Mouse (Mus musculus): ENCODE measurements at regions not wholly inside any gene's neighbourhood (a gene's known extent, or its start where the extent isn't known, plus 50 kb on each side); places are given as distances from the start of the nearest gene placed in this dataset.

DNA sequence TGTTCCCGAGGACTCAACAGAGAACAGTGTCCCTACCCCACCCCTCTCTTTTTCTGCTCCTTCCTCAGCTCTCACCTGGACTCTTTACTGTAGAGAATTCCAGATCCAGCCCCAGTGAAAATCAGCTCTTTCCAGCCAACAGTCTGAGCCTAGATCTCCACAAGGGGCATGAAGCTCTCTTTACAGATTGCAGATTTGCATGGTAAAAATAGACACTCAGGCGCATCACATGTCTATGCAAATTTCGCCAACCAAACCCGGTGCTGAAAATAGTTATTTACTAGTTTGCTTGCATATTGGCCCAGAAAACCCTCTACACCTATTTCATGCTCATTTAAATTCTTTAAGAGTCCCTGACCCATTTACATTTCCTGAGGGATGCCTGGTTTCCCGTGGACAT, 295.8 kb downstream of the Maf start:
- no peaks in the 10 kb centered on the region for H3K4me1 ChIP-seq (replicated peaks; ENCODE audit: low read depth, low read length)
- no peaks in the 10 kb centered on the region for H3K27me3 ChIP-seq (ENCODE audit: insufficient read depth, low read length)
- no peaks in the 10 kb centered on the region for H3K36me3 ChIP-seq (ENCODE audit: insufficient read depth, low read length)
- no peak overlapping the region for H3K4me3 ChIP-seq (replicated peaks; ENCODE audit: low read length)
- no peak for TF ChIP-seq CTCF (conservative IDR thresholded peaks at IDR 0.05; ENCODE audit: low read length)
- no peak for TF ChIP-seq POU5F1 (IDR thresholded peaks at IDR 0.05; ENCODE audit: borderline replicate concordance, low read length)
- TF ChIP-seq NANOG (IDR thresholded peaks at IDR 0.05; ENCODE audit: borderline replicate concordance, low read length) = no peak
- H3K9me3 ChIP-seq (ENCODE audit: low read length) = peaks cover 11% of the 10 kb centered on the region; the same call in 1 of the 2 replicates

DNA sequence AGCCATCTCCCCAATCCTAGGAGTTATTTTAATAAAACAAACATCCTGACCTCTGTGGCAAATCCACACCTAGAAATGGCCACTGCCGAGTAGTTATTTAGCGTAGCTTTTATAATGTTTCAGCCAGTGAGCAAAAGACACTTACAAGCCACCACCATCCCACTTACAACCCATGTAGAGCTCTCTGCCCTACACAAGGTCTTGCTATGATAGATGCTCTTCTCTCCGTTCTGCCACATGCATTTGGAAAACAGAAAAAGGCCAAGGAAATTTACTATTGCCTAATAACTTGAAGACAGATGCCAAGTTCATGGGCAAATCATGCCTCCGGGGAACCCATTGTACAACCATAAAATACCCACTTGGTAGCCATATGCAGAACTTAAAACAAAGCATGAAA, 296.5 kb downstream of the Maf start:
- TF ChIP-seq NANOG (IDR thresholded peaks at IDR 0.05; ENCODE audit: borderline replicate concordance, low read length) (no peak), POU5F1 (IDR thresholded peaks at IDR 0.05; ENCODE audit: borderline replicate concordance, low read length) (no peak), CTCF (conservative IDR thresholded peaks at IDR 0.05; ENCODE audit: low read length) (no peak)
- Histone ChIP-seq H3K36me3 (ENCODE audit: insufficient read depth, low read length) (no peaks in the 10 kb centered on the region), H3K4me1 (replicated peaks; ENCODE audit: low read depth, low read length) (no peaks in the 10 kb centered on the region), H3K27me3 (ENCODE audit: insufficient read depth, low read length) (no peaks in the 10 kb centered on the region), H3K4me3 (replicated peaks; ENCODE audit: low read length) (no peak overlapping the region), H3K9me3 (ENCODE audit: low read length) (peaks cover 11% of the 10 kb centered on the region; the same call in 1 of the 2 replicates)

DNA sequence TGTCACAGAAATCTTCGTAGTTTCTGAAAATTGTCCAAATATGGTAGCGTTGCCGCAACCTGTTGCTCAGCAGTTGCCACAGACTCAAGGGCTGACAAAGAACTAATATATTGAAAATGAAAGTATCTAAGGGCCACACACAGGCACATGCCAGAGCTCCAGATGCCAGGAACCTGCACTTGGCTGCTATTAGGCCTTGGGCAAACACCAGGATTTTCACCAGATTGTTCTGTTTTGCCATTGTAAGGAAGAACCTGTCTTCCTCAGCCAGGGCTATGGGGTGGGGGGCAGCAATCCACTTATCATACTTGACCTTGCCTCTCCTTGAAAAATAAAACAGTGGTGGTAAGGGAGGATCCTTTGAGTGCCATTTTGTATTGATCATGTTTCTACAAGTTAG, 297.4 kb downstream of the Maf start:
- H3K27me3 ChIP-seq (ENCODE audit: insufficient read depth, low read length) = no peaks in the 10 kb centered on the region
- H3K4me3 ChIP-seq (replicated peaks; ENCODE audit: low read length) = no peak overlapping the region
- no peaks in the 10 kb centered on the region for H3K36me3 ChIP-seq (ENCODE audit: insufficient read depth, low read length)
- H3K4me1 ChIP-seq (replicated peaks; ENCODE audit: low read depth, low read length) = no peaks in the 10 kb centered on the region
- peaks cover 11% of the 10 kb centered on the region; the same call in 1 of the 2 replicates for H3K9me3 ChIP-seq (ENCODE audit: low read length)
- TF ChIP-seq NANOG (IDR thresholded peaks at IDR 0.05; ENCODE audit: borderline replicate concordance, low read length) (no peak), POU5F1 (IDR thresholded peaks at IDR 0.05; ENCODE audit: borderline replicate concordance, low read length) (no peak), CTCF (conservative IDR thresholded peaks at IDR 0.05; ENCODE audit: low read length) (no peak)

DNA sequence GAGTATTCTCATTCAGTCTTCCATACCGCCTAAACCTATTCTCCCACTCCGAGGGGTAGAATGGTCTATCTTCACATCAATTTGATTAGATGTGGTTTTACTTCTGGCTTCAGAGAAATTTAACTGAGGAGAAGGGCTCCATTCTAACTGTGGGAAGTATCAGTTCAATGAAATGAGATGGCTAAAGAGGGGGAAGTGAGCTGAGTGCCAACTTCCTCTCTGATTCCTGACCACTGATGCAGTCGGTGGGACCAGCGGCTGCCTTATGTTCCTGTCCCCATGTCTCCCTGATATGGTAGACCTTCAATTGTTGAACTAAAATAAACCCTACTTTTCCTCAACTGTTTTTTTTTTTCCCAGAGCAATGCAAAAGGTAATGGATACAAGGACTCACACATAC, 300.1 kb downstream of the Maf start:
- H3K9me3 ChIP-seq (ENCODE audit: low read length) = peaks cover 7% of the 10 kb centered on the region; the same call in 1 of the 2 replicates
- no peak overlapping the region for H3K4me3 ChIP-seq (replicated peaks; ENCODE audit: low read length)
- H3K36me3 ChIP-seq (ENCODE audit: insufficient read depth, low read length) = no peaks in the 10 kb centered on the region
- H3K27me3 ChIP-seq (ENCODE audit: insufficient read depth, low read length) = 0 out of 2 replicates have a peak, but pooled peaks cover 2% of the 10 kb centered on the region
- no peak for TF ChIP-seq POU5F1 (IDR thresholded peaks at IDR 0.05; ENCODE audit: borderline replicate concordance, low read length)
- H3K4me1 ChIP-seq (replicated peaks; ENCODE audit: low read depth, low read length) = no peaks in the 10 kb centered on the region

DNA sequence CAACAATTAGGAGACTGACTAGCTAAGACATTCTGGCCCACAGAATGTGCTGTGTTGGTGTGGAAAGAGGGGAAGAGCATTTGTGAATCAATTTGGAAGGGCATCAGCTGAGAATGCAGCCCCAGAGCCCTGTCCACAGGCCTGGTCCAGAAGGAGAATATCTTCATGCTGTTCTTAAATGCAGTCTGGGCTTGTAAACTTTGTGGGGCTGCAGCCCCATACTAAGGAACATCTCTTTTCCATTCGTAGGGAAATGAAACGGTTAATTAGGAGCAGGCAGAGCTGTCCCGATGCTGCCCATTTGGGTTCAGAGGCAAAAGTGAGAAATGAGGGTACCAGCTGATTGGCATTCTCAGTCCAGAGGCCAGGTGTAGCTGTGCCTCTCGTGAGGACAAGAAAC, 304.0 kb downstream of the Maf start:
- 0 out of 2 replicates have a peak, but pooled peaks cover 2% of the 10 kb centered on the region for H3K27me3 ChIP-seq (ENCODE audit: insufficient read depth, low read length)
- no peak overlapping the region for H3K4me3 ChIP-seq (replicated peaks; ENCODE audit: low read length)
- TF ChIP-seq NANOG (IDR thresholded peaks at IDR 0.05; ENCODE audit: borderline replicate concordance, low read length) (no peak), CTCF (conservative IDR thresholded peaks at IDR 0.05; ENCODE audit: low read length) (no peak), POU5F1 (IDR thresholded peaks at IDR 0.05; ENCODE audit: borderline replicate concordance, low read length) (no peak)
- no peaks in the 10 kb centered on the region for H3K4me1 ChIP-seq (replicated peaks; ENCODE audit: low read depth, low read length)
- peaks cover 7% of the 10 kb centered on the region; the same call in 1 of the 2 replicates for H3K9me3 ChIP-seq (ENCODE audit: low read length)
- H3K36me3 ChIP-seq (ENCODE audit: insufficient read depth, low read length) = no peaks in the 10 kb centered on the region

DNA sequence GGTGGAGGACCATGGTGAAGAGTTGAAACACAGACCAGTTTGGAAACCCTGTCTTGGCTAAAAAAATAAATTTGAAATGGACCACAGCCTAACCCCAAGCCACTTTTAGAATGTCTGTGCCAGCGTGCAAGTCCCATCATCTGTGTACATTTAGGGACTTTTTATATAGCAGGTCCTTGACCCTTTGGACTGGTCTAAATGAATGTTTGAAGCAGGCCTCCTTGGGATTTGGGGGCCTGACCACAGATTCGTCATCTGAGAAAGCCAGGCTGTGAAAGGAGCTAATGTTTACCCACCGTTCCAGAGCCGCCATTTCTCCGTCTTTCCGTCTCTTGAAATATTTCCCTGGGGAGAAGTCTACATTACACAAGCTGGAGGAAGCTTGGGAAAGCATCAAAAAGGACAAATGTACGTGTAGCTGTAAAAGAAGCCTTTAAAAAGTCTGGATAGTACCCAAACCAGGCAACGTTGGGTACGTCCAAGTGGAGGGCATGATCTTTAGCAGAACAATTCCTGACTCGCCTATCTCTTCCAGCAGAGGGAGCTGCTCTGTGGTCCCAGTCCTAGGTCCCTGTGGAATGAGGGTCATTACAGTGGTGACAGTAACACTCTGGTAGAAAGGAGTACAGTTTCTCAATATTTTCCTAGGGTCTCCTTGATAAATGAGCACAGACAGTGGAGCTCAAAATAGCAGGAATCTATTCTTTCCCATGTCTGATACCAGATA, 305.0 kb downstream of the Maf start:
- Histone ChIP-seq H3K9me3 (ENCODE audit: low read length) (peaks cover 7% of the 10 kb centered on the region; the same call in 1 of the 2 replicates), H3K36me3 (ENCODE audit: insufficient read depth, low read length) (no peaks in the 10 kb centered on the region), H3K4me3 (replicated peaks; ENCODE audit: low read length) (no peak overlapping the region), H3K27me3 (ENCODE audit: insufficient read depth, low read length) (0 out of 2 replicates have a peak, but pooled peaks cover 2% of the 10 kb centered on the region), H3K4me1 (replicated peaks; ENCODE audit: low read depth, low read length) (0 out of 2 replicates have a peak, but pooled peaks cover 3% of the 10 kb centered on the region)
- TF ChIP-seq POU5F1 (IDR thresholded peaks at IDR 0.05; ENCODE audit: borderline replicate concordance, low read length) = no peak
- peak; percentile 23; the same call in 1 of the 2 replicates for TF ChIP-seq CTCF (conservative IDR thresholded peaks at IDR 0.05; ENCODE audit: low read length)
- TF ChIP-seq NANOG (IDR thresholded peaks at IDR 0.05; ENCODE audit: borderline replicate concordance, low read length) = no peak
